Mouse (Mus musculus) spleen, adult 18-20 months (tissue): ENCODE measurements around the gene Wdr93.
A peak's percentile ranks its signal among the peaks of the same experiment; 100 is the strongest.
"Not testable (repeated sequence)": the region's sequence is repeated elsewhere in the genome, so short reads cannot be mapped to it uniquely, and the experiment has no call there.

Source experiments
- DNase-seq, 2 experiments: peaks; one replicate each; pipeline ENCODE4 v3.0.0; 2022; ENCODE audit warnings: mixed read lengths in 2 of 2

The Wdr93 gene

DNA sequence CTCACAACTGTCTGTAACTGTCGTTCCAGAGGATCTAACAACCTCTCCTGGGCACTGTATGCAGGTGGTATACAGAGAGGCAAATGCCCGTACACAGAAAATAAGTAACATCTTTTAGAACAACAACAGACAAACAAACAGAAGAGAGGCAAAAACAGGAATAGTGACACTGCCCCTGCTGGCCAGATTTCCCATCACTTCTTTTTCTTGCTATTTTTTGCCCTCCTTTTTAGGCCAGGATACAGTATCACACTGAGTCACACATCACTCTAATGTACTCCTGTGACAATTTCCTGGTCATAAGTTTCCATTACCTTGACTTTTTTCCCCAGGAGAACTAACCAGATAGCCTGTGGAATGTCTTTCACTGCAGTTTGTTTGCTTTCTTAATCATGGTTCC lies 13.4 kb downstream of the Wdr93 start:
- no peak for DNase-seq

DNA sequence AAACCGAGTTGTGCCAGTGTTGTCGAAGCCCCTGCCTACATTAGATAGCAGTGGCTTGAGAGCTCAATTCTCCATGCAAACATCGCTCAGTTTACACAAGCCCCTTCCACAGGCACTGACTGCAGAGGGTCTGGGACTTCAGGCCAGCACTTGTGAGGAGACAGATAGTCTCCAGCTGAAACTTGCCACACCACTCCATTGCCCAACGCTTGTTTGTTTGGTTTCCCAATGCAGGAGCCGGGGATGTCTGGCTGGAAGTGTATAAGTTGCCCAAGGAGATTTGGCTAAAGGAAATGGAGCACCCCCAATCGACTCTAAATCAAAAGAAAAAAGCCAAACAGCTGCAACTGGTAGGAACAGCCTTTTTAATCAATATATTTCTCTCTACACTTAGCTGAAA lies 15.2 kb downstream of the Wdr93 start:
- no peak for DNase-seq

DNA sequence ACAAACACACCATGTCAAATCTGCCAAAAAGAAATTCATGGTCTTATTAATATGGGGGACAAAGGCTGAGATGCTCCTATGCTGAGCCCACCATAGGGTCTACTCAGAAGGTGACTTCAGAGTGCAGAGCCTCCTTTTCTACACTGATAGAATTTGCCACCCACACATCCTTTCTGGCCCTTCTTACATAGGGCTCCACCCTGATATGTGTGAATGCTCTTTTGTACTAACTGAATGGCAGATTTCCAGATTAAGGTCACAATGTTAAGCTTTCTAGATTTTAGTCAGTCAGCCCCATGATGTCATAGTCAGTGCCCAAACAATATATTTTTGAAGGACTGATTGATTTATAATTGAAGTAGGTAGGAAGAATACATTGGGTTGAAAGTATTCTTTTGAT lies 16.8 kb downstream of the Wdr93 start:
- no peak for DNase-seq

DNA sequence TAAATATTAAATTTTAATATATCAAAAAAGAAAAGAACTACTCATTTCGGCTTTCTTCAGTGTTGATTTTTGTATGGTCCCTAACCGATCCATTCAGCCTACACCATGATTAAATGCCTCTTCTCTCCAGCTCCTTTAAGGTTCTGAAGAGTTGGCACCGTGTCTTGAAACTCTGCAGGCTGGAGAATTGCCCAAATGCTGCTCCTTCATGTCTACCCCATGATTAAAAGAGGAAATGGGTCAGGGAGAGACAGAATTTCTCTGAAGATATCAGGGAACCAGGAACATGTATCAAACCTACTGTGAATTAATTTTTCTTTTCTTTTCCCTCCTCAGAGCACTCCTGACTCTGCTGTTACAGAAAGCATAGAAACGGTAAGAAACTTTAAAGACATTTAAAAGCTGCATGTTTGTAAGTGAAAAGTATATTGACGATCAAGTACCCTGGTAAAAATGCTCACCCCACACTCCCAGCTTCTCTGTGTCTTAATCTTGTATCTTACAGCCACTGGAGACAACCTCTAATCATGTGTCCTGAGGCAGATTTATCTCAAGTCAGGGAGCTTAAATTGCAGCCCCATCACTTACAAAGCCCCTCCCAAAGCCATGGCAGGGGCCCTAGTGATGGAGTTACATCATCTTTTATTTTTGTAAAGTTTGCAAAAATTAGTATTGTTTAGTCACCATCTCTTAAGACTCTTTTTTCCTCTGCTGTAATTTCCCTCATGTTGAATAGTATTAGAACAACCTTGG lies 18.3 kb downstream of the Wdr93 start:
- DNase-seq, result no peak

DNA sequence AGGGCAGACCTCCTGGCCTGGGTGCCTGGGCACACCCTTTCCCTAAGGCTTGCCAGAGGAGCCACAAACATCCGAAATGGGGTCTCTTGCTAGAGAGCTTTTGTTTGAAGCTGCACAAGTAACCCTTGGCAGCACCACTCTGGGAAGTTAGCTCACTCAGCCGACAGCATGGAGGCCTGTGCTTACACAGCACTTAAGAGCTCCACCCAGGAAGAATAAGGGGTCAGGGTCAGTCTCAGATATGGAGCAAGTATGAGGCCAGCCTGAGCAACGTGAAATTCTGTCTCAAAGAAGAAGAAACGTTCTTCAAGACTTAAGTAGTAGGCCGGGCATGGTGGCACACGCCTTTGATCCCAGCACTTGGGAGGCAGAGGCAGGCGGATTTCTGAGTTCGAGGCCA lies 19.1 kb downstream of the Wdr93 start:
- DNase-seq, result no peak

DNA sequence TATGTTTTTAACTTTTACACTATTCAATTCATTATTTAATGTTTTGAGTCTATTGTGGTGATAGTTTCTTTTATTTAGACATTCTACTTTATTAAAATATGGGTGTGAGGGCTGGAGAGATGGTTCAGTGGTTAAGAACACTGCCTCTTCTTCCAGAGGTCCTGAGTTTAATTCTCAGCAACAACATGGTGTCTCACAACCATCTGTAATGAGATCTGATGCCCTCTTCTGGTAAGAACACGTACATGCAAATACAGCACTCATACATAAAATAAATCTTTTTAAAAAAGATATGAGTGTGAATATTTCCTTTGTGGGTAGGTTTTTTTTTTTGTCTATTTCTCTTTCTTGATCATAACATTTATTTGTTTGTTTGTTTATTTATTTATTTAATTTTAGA lies 23.0 kb downstream of the Wdr93 start:
- no peak for DNase-seq

DNA sequence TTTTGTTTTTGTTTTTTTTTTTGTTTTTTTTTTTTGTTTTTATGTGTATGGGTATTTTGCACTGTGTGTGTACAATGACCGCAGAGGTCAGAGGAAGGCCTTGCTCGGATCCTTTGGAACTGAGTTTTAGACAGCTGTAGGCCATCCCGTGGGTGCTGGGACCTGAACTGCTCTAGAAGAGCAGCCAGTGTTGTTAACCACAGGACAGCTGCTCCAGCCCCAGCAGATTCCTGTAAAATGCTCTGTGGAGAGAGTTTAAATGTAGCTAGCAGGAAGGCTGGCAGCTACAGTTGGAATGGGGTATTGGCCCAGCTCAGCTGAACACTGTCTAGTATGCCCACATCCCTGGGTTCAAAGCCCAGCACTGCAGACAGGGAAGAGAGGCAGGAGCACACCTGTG lies 26.7 kb downstream of the Wdr93 start:
- no peak for DNase-seq

DNA sequence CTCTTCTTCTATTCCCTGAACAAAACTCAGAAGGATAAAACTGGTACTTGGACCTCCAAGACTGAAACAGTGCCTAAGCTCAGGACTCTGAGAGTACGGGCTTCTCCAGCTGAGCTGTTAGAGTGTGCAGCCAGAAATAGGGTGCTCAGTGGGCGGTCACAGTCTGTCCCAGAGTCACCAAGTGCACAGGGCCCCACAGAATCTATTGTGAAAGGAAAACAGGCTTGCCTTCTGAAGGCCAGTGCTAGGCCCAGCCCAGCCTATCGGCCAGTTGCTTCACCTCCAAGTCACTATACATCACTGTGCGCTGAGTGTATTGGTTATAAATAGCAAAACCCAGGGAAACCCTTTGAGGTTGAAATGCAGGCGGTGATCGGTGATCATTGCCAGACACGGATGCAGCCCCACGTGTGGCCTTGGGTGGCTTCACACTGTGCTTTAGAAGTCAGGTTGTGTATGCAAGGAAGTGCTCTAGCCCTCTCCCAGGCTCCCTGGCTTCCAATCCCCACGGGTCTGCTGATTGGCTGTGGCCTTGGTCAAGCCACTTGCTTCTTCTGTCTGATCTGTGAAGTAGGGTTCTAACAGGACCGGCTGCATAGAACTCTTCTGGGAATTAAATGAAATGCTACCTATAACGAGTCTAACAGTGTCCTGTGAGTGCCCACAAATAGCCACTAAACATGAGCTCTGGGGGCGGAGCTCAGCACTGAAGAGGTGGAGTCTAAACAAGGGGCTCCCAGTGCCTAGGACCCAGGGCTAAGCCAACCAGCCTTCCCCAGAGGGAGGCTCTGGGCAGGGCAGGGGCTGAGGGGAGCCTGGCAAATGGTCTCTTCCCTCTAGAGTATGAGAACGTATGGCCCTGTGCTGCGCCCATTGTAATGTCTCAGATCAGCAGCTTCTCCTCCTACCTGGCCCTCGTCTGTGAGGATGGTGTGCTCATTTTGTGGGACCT lies 28.9 kb downstream of the Wdr93 start:
- no peak for DNase-seq

DNA sequence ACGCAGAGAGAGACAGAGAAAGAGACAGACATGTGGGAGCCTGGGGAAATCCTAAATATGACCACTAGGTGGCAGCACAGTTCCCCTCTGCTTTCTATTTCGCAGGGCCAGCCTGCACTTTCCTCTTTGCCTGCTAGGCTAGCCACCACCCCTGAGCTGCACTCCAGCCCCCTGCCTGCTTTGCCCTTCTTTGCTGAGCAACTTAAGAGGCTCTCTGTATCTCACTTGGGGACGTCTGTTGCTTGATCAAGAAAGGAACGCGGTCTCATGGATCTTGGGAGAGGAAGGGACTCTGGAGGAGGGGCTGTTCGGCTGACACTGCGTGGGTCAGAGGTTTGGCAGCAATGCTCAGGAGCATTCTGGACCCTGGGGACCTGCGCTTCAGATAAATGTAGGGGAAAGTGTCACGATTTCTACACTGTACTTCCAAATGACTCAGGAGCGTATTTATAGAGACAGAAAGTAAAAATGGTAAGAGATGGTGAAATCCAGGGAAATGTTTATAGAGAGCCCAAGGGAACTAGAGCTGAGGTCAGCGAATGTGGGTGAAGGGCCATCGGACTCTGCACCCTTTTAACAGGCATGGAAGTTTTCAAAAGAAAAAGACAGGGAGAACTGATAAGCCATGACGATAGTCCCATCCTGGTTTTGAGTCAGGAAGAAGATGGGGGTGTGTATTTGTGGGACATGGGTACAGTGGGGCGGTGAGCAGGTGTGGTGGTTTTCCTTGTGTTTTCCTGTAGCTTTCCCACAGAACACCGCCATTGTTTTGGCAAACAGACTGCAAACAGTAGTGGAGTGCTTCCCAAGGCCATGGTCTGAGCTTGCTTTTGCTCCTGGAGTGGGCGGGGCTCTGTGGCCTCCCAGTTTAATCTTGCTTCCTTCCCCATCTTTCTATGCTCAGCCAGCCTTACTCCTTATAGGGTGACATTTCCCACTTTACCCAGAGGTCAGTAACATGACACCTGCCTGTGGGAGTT lies 38.0 kb downstream of the Wdr93 start:
- peak in 1 of 2 experiments; percentile 67 for DNase-seq

DNA sequence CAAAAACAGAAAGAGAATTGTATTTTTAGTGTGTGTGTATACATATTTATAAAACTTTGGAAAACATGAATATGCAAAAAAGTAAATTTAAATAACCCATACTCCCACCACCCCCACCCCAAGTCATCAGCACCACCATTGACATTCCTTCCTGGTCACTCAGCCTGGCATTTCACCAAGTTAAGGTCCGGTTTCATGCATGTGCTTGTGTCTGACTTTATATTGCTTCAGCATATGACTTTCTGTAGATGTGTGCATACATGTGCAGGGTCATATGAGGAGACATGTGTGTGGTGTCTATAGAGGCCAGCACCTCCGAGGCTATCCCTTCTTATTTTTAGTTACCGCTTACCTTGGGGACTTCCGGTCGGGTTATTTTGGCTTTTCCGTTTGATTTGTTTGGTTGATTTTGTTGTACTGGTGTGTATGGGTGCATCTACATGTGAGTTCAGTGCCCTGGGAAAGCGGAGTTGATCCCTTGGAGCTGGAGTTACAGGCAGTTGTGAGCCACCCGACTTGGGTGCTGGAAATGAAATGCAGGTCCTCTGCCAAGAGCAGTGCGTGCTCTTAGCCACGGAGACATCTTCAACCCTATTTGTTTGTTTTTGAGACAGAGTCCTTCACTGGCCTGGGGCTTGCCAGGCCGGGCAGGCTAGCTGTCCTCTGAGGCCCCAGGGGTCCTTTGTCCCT lies 39.0 kb downstream of the Wdr93 start:
- no peak for DNase-seq

DNA sequence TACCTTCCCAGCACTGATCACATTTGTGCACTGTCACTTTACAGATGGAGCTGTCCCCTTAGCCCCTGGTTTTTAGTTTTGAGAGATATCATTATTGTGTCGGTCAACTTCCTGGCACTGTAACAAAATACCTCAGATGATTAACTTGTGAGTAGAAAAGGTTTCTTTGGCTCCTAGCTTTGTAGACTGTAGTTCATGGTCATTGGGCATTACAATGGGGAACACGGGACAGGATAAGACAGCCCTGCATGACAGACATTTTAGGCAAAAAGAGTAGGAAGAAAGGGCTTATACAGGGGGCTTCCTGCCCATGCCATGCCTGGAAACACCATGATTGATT lies 39.5 kb downstream of the Wdr93 start:
- DNase-seq, result no peak

DNA sequence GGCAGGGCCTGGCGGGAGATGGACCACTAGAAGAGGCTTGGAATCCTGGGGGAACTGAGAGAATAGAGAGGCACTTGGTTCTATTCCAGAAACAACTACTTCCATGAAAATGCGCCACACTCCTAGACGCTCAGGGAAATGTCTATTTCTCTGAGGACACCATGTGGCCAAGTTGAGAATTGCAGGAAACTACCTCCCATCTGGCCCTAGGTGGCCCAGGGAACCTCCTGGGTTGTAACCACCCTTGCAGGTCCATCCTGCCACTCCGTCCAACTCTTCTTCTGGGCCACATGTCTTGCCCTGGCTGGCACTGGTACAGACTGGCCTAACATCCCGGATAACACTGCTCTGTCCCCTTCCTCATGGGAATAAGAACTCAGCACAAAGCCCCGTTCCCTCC lies 43.3 kb downstream of the Wdr93 start:
- peak in 1 of 2 experiments; percentile 58 for DNase-seq

DNA sequence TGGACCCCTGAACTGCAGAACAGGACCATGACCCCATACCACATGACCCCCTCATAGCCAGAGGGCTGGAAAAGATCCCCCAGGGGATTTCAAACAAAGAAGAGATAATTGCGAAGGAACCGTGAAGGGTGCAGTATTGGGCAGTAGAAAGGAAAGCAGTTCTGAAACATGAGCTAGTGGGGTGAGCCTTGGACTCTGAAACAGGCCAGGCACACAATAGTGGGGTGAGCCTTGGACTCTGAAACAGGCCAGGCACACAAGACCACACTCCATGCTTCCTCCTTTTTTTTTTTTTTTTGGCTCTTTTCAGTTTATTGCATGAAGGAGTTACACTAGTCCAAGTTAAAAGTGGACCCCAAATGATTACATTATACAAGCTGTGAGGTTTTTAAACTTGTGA lies 46.8 kb downstream of the Wdr93 start:
- not testable (repeated sequence) for DNase-seq

DNA sequence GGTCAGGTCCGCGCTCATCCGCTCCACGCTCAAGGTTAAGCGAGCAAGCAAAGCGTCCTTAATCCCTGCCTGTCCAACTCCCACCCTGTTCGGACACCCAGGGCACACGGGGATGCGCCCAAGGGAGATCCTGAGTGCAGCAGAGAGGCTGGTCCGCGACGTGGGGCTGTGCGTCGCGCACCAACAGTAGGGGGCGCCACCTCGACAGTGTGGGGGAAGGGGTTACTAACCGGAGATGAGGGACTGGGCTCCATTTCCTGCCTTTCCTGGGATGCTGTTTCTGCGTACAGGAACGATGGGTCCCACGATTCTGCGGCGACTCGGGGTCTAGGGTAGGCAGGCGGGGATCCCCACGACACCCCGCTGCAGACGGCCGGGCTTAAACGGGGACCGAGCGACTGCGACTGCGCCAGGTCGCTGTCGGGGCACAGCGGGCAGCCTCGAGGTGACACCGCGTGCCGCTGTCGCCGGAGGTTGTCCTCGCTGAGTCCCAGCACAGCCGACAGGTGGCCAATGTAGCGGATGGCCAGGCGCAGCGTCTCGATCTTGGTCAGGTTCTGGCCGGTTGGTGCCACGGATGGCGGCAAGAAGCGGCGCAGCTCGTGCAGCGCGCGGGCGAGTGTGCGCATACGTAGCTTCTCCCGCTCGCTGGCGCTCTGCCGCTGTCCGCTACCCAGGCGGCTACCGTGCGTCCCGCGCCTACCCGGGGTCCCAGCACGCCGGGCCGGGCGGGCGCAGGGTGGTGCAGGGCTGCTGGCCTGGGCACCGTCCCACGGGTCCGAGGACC lies 49.9 kb downstream of the Wdr93 start:
- no peak for DNase-seq

DNA sequence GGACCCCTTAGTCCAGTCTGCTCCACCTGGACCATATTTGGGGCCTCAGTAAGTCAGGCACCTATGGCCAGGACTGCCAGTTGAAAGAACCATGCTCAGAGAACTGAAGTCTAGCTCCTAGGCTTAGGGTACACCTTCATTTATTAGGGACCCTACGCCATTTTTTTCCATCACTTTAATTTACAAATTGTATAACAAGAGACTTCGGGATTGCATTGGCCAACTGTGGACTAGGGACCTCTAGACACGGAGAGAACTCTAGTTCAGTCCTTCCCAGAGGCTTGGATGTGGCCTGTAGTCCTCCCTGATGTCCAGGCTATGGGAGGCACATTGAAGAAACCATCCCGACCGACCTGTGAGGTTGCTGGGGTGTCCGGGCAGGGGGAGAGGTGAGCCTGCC lies 50.7 kb downstream of the Wdr93 start, which contains the start of gene Mesp1:
Gene Mesp1, minus strand, starts transcription at position 101 of the 400 bp plus-strand sequence.
- DNase-seq, result no peak

DNA sequence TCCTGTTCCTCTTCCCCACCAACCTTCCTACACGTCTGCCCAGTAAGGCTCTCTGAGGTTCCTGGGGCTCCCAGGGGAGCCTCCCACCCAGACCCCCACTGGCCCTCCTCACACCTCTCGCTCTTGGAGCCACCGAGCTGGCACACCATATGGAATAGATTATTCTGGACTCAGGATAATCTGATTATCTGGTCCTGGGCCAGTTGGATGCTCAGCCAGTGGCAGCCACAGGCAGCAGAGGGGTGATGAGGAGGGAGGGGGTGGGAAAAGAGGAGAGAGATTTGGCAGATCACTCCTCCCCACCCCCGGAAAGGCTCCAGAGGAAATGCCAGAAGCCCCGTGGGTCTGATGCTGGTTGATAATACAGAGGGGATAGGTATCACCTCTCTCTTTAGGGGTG lies 55.6 kb downstream of the Wdr93 start:
- DNase-seq, result no peak

DNA sequence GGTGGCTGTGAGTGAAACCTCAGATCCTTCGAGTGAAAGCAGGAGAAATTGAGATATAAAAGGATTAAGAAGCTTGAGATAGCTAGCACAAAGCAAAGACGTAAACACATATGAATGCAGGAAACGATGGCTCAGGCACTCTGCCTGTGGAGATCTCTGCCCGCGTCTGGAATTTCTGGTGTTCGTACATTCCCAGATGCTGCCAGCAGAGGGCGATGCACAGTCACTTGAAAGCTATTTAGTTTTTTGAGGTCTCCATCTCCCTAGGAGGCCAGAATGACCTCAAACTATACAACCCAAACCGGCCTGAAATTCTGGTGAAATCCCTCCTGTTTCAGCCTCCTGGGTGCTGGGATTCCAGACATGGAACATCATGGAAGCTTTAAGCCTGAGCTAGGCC lies 56.1 kb downstream of the Wdr93 start:
- peak in 1 of 2 experiments; percentile 60 for DNase-seq

DNA sequence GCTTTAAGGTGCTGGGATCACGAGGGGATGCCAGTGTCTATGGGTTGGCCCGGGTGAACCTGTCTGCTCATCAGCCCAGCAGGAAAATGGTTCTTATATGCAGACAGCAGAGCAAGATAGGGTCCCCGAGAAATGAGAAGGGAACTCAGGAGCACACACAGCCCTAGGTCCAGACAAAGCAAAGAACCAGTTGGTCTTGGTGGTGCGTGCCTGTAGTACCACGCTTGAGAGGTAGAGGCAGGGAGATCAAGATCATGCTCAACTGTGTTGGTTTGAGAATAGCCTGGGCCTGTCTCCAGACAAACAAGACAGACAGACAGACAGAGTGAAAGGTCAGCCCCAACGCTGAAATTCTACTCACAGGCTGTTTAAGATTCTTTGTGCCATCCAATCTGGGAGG lies 56.5 kb downstream of the Wdr93 start:
- no peak for DNase-seq

DNA sequence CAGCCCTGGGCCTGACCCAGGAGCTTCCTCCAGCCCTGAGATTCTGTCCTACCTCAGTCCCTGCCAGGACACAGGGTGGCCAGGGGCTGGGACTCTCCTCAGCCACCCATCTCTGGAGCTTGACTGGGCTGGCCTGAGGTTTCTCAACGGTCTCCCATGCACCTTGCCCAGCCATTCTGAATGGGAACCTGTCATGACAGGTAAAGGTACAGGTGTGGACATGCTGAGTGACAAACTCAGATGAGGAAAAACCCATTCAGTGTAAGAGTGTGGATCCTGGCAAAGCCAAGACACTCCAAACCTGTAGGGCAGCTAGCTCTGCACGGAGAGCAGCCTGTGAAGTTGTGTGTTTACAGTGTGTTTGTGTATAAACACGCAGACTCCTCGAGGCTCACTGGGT lies 57.4 kb downstream of the Wdr93 start:
- no peak for DNase-seq

DNA sequence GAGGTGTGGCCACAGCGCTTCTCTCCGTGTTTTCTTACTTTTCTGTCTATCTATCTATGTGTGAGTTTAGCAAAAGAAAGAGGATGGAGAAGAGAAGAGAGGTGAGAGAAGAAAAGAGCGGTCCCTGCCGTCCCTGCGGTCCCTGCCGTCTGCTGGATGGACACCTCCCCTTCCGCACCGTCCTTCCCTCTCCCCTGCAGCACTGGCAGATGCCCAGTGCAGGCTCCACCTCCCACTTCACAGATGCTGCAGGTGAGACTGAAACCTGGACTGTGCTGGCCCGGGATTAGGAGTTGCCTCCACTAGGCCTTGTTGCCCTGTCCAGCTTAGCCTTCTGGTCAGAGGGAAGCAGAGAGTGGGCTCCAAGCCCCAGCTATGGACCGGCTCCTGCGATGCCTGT lies 58.4 kb downstream of the Wdr93 start:
- DNase-seq, result no peak

DNA sequence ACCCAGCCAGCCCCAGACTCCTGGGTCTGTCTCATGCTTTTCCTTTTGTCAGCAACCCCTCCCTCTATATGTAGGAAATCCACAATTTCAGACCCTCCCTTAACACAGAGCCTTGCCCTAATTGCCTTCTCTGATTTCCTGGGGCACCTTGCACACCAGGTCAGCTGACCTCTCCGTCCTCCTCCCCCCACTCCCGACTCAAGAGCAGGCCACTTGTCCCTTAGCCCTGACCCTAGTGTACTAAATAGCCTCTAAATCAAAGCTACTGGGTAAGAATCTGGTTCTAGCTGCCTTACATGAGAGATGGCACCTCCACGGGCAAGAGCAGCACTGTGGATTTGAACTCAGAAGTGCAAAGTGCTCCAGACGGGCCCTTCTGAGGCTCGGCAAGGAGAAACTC lies 59.1 kb downstream of the Wdr93 start:
- DNase-seq, result no peak
